Mouse (Mus musculus) lung, postnatal 10 days (tissue): ENCODE data around the gene Tmem136.
"Not testable (repeated sequence)": the region's sequence is repeated elsewhere in the genome, so short reads cannot be mapped to it uniquely, and the experiment has no call there.

Experiments used
- DNase-seq: peaks from one replicate; pipeline ENCODE4 v3.0.0; 2021

Tmem136 gene

GRCm38 (mm10) chr9:43116134-43116996 is at the start of gene Tmem136:
Gene Tmem136 (minus strand): TSS chr9:43116570.
- peak; percentile 67 for DNase-seq

DNA sequence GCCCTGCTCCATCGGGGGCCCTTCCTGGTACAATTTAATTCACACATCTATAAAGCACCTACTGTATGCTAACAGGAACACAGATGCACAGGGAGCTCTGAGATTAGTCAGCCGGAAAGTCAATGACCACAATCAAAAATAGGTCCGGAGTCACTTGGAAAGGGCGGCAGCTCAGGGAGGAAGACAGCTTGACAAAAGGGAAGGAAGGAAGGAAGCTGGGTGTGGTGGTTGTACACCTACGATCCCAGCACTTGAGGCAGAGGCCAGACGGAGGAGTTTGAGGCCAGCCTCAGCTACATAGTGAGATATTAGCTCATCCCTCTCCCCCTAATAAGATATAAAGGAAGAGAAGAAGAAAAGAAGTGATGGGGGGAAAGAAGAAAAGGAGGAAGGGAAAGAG is 39.6 kb upstream of the Tmem136 start:
- no peak for DNase-seq

DNA sequence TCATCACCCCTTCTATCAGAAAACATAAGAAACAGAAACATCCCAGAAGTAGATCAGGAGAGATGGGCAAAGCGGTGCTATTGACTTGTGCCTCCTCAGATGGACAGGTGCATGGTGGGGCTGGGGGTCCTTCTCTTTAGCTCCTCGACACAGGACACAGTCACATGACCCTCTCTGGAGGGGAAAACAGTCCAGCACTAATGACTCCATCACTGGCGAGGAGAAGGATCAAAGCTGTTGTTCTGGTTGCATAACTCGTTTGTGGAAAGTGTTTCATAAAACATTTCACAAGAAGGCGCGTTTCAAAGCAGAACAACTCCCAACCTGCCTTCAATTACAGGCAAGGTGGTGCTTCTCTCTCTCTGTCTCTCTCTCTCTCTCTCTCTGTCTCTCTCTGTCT is 35.4 kb upstream of the Tmem136 start:
- DNase-seq: peak; percentile 25

- DNase-seq: no peak
Measured at GRCm38 (mm10) chr9:43150957-43151356, 34.6 kb upstream of the Tmem136 start.

DNA sequence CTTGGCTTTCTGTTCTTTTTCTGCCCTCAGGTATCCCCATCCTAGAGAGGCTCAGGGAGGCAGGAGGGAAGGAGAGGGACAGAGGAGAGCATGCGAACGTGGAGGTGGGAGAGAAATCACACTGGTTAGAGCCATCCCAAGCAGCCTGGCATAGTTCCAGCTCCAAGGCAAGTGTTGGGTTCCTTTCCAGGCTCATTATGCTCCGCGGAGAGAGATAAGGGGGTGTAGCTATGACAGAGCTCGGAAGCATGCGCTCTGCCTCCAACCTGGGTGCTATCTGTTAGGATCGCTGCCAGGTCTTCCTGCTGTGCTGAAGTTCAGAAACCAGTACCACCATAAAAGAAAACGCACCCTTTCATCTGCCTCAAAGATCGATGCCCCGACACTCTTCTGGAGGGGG is 33.7 kb upstream of the Tmem136 start:
- peak; percentile 27 for DNase-seq

GRCm38 (mm10) chr9:43149498-43149897 is 33.1 kb upstream of the Tmem136 start:
- DNase-seq: no peak

DNA sequence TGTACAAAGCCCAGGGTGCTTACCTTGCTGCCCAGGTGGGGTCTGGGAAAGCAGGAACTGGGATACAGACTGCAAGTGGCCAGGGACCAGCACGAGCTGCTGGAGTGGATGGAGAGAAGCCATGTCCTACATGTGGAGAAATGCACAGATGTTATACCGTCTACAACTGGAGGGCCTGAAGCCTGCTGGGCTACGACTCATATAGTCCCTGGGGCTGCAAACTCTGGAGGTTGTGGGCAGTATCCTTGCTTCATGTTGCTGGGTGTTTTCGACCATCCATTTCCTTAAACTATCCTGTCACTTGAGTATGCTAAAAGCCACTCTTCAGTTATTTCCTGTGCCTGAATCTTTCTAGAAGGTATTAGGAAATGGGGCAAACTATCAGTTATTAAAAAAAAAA is 28.8 kb upstream of the Tmem136 start:
- no peak for DNase-seq

GRCm38 (mm10) chr9:43144206-43144810 is 27.9 kb upstream of the Tmem136 start:
- peak; percentile 21 for DNase-seq

GRCm38 (mm10) chr9:43141839-43142238 is 25.5 kb upstream of the Tmem136 start:
- peak; percentile 84 for DNase-seq

DNA sequence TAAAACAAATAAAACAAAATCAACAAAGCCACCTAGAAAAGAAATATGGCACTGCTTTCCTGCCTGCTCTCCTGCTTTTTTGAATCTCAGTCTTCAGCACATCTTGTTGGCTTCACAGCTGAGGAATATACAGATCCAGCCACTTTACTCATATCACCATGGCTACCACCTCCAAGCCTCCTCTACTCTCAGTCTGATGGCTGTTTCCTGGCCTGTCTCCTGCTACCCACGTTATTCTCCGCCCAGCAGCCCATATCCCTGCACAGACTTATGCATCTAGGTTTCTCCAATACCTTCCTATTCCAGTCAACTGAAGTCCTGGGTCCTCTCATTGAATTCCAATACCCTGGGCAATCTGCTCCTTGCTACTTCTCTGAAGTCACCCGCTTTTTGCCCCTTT is 17.2 kb upstream of the Tmem136 start:
- no peak for DNase-seq

DNA sequence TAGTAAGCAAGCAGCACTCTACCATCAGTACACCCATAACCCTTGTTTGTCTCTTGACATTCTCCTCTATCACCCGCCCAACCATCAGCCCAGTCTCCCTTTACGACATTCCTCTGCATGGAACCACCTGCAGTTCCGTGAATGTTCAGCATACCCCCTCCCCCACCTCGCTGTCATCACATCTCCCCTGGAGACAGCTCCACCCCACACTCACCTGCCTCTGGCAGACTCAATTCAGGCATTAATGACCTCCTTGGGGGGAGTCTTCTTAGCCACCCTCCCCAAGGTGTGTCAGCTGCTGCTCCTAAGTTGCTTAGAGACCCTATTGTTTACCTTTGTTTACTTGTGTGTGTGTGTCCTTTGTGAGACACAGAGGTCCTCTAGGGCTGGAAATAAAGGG is 16.0 kb upstream of the Tmem136 start:
- DNase-seq: no peak

DNA sequence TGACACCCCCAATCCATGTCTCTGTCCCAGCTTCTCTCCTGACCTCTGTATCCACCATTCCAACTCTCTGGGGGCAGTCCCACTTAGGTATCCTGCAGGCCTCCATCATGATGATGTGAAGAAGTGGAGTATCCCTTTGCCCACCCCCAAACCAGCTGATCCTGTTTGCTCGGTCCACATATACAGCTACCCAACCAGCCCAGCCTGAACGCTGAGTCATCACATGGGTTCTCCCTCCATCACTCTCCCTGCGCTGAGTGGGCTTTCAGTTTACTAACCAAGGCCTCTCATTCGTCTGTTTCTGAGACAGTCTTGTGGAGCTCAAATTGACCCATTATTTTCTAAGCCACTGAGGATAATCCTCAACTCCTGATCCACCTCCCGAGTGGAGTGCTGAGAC is 15.6 kb upstream of the Tmem136 start:
- no peak for DNase-seq

GRCm38 (mm10) chr9:43130684-43131083 is 14.3 kb upstream of the Tmem136 start:
- no peak for DNase-seq

- peak; percentile 70 for DNase-seq
Measured at GRCm38 (mm10) chr9:43127101-43127787, 10.9 kb upstream of the Tmem136 start.

DNA sequence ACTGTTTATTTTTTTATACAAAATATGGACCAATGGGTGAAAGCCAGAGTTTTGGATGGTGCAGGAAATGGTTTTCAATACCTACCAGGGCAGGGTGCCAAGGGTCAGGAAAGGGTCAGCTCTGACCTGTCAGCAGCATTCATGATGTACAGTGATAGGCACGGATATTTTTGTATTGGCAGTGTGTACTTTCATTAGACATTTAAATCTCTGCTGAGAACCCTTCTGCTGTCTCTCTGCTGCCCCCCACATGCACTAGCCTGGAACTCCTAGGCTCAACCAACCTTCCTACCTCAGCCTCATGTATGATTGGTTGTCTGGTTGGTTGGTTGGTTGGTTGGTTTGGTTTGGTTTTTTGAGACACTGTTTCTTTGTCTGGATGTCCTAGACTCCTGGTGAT is 6.0 kb upstream of the Tmem136 start:
- peak; percentile 40 for DNase-seq

GRCm38 (mm10) chr9:43121948-43122347 is 5.6 kb upstream of the Tmem136 start:
- not testable (repeated sequence) for DNase-seq

DNA sequence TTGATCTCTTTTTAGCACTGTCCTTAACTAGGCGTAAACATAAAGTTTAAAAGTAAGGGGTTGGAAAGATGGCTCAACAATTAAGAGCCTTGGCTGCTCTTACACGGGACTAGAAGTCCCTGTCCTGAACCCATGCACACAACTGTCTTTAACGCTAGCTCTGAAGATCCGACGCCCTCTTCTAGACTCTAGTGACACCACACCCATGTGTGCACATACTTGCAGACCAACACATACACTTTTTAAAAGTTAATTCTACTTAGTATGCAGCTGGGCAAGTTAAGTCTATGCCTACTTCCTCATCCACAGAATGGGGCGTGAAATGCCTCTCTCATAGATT is 597 bp upstream of the Tmem136 start:
- DNase-seq: no peak

DNA sequence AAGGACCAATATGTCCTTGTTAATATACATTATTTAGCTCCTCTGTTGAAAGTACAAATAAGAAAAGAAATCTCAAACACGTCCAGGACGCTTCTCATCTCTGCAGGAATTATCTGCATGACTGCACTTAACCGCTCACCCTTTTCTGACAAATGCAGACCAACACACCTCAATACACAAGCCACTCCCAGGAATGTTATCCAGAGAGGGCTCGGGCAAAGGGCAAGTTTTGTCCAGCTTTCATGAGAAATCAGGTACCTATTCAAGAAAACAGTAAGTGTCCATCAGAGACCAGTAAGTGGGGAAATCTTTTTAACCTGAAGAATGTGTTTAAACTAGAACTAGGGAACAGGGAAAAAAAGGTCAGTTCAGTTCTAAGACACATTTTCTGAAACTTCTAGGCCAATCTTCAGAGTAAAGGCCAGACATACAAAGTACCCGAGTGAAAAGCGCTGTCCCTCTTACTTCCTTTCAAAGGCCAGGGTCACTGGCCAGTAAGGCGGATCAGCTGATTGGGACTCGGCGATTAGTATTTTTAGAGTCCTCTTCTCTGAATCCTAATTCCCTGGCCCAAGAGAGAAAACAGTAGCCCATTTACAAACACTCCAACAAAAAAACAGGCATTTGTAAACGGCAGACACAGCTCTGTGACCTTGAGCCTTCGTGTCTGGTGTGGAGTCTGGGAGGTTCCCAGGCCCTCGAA is 788 bp downstream of the Tmem136 start:
- DNase-seq: no peak

DNA sequence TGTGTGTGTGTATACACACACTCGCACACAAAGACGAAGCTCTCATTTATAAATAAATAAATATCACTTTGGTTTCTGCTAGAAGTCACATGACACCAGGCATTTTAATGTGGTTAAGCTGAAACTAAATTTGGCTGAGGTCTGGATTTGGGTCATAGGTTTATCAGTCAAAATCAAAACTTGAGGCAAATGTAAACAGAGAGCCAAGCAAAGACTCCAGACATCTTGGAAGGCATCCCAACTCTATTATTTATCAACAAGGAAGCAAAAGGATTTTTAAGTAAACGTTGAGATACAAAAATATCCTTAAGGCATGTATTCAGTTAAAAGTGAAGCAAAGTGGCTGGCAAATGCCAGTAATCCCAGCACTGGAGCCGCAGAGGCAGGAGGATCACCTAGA is 1.5 kb downstream of the Tmem136 start:
- DNase-seq: peak; percentile 40

DNA sequence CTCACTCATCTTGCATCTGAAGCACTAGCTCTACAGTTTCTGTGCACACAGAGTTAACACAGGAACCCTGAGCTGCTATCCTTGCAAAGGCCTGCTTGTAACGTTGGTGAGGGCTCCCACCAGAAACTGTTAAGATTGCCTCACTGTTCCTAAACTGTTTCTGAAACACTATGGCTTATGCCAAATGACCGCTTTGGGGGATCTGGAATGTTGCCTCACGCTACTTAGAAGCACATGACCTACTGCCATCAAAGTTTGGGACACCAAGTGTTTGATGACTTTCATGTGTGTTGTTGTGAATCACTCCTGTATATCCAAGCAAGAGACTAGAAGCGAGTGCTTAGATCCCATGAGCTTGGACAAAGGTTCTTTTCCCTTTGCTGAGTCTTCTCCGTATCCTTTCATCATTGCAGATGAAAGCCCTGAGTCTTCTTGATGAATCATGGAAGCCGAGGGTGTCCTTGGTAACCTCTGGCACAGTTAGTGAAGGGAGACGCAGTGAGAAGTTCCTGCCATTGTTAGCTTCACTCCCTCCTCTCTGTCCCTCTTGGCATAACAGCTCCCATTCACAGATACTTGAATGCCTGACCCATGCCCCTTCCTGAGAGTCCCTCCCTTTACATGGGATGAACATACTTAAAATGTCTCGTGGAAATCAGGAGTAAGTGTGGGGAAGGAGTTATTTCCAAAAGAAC is 5.9 kb downstream of the Tmem136 start:
- peak; percentile 52 for DNase-seq

- no peak for DNase-seq
Measured at GRCm38 (mm10) chr9:43109125-43109524, 7.2 kb downstream of the Tmem136 start.

- no peak for DNase-seq
Measured at GRCm38 (mm10) chr9:43108721-43109120, 7.6 kb downstream of the Tmem136 start.

DNA sequence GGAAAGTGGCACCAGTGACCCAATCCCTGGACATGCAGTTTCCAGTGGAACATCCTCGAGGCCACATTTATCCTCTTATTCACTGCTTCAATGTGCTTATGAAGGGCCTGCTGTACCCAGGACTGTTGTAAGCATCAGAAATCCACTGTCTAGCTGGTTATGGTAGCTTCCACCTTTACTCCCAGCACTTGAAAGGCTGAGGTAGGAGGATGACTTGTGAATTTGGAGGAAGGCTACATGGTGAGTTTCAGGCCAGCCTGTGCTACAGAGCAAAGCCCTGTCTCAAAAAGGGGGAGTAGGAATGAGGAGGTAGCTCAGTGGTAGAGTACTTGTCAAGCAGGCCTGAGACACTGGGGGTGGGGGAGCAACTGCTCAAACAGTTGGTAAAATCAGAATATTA is 8.3 kb downstream of the Tmem136 start:
- no peak for DNase-seq
